Mouse (Mus musculus) heart, postnatal 0 days (tissue): ENCODE measurements at regions not wholly inside any gene's neighbourhood (a gene's known extent, or its start where the extent isn't known, plus 50 kb on each side); places are given as distances from the start of the nearest gene placed in this dataset.

ENCODE experiments used
- CTCF ChIP-seq: IDR thresholded peaks from 2 replicates; pipeline ENCODE4 v1.5.1; 2016; ENCODE audit warnings: antibody characterized with exemption, control low read depth, low read depth
- EP300 ChIP-seq: IDR thresholded peaks from 2 replicates; pipeline ENCODE4 v1.6.1; 2016; ENCODE audit warnings: antibody characterized with exemption, low read depth

DNA sequence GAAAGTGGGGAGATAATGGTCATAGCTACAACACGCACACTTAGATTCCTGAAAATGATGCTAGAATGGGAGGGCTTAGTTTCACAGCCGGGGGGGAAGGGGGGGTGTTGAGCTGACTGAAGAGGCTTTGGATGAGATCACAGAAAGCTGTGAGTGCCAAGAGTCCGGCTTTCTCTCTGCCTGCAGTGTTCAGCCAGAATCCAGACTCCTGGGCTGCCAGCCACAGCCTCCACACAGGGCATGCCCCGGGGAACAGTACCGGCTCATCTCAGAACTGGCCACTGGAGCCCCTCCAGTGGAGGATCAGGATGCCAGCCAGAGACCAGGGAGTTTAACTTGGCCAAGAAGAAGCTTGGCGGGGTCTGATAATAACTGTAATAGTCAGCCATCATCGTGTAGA lies 85.7 kb downstream of the Vcpkmt start:
- TF ChIP-seq CTCF = no peak
- no peak for TF ChIP-seq EP300
